Mouse (Mus musculus) stomach, postnatal 0 days (tissue): ENCODE results near the gene Upk3a. TPM values are rescaled to one million over a fixed set of nuclear protein-coding genes. Genes with fewer than 3 reads are reported as not detected.

ENCODE experiments used
- ATAC-seq: fragments of 200-750 bp; cut with Nextera tagmentation; 2 replicates; pipeline ENCODE4 v1.8.0; 2017; ENCODE audit not compliant: low FRiP score, low TSS enrichment
- DNase-seq: peaks from one replicate; pipeline ENCODE4 v3.0.0-alpha.2; 2016; ENCODE audit warnings: low spot score
- H3K27ac ChIP-seq: fragments of 300-500 bp; sonication (generic); replicated peaks from 2 replicates; pipeline ENCODE4 v1.5.1; 2014; ENCODE audit warnings: mild to moderate bottlenecking, control low read depth
- H3K27me3 ChIP-seq: fragments of 300-500 bp; sonication (generic); 2 replicates; pipeline ENCODE4 v1.6.1; 2014; ENCODE audit warnings: low read length; ENCODE audit not compliant: control insufficient read depth, insufficient read depth
- H3K36me3 ChIP-seq: fragments of 300-500 bp; sonication (generic); 2 replicates; pipeline ENCODE4 v1.6.1; 2014; ENCODE audit warnings: low read length, mixed read lengths; ENCODE audit not compliant: control insufficient read depth, insufficient read depth
- H3K4me1 ChIP-seq: fragments of 300-500 bp; sonication (generic); replicated peaks from 2 replicates; pipeline ENCODE4 v1.6.1; 2014; ENCODE audit warnings: antibody characterized with exemption; ENCODE audit not compliant: control insufficient read depth, insufficient read depth
- H3K4me2 ChIP-seq: fragments of 300-500 bp; sonication (generic); replicated peaks from 2 replicates; pipeline ENCODE4 v1.6.1; 2014; ENCODE audit warnings: low read depth, mild to moderate bottlenecking, control low read depth, moderate library complexity
- H3K4me3 ChIP-seq: fragments of 300-500 bp; sonication (generic); 2 replicates; pipeline ENCODE4 v1.5.1; 2014; ENCODE audit warnings: low read depth, low read length, control low read depth
- H3K9ac ChIP-seq: fragments of 300-500 bp; sonication (generic); 2 replicates; pipeline ENCODE4 v1.6.1; 2014; ENCODE audit warnings: mild to moderate bottlenecking, low read length, control low read depth, mixed read lengths
- H3K9me3 ChIP-seq: fragments of 300-500 bp; sonication (generic); 2 replicates; pipeline ENCODE4 v1.6.1; 2016; ENCODE audit warnings: low read length; ENCODE audit not compliant: control insufficient read depth
- CTCF ChIP-seq: IDR thresholded peaks from 2 replicates; pipeline ENCODE4 v1.5.1; 2016; ENCODE audit warnings: antibody characterized with exemption, low read depth, mild to moderate bottlenecking, moderate library complexity
- EP300 ChIP-seq: optimal IDR thresholded peaks from 2 replicates; pipeline ENCODE3; 2016; ENCODE audit warnings: antibody characterized with exemption
- WGBS: fragments of 180-500 bp; shearing (Covaris S2); extraction: QIAGEN DNeasy Blood & Tissue Kit; methylation state at CpG from one replicate; pipeline ENCODE4 v1.1.7; 2014; 5-methylcytosine and 5-hydroxymethylcytosine counted together
- polyA plus RNA-seq: library from polyadenylated mRNA; unstranded; fragments of >200 nt; fragmentation: Nextera tagmentation; extraction: Ambion mirVana; gene quantifications from 2 replicates; pipeline ENCODE4 v1.2.1, GENCODE M21; 2015

Gene Upk3a
- polyA plus RNA-seq, 1 experiment from 2014 or later, result 5.7 TPM

- peak within 1 kb of the TSS; percentile 92 for H3K9ac ChIP-seq
- H3K27ac ChIP-seq, result peak within 1 kb of the TSS; percentile 91
- H3K4me2 ChIP-seq, result peak within 1 kb of the TSS; percentile 93
- peak within 1 kb of the TSS; percentile 74 for H3K4me3 ChIP-seq
- H3K4me1 ChIP-seq, result no peaks in the 10 kb centered on the region; the same call in 1 of the 2 replicates
- WGBS, result 2% methylated on average over 47 of the region's 59 CpGs
- ATAC-seq (peak; percentile 93), DNase-seq (peak; percentile 97)
- H3K27me3 ChIP-seq, result no peaks in the 10 kb centered on the region
- no peaks in the 10 kb centered on the region for H3K36me3 ChIP-seq
- TF ChIP-seq CTCF (no peak), EP300 (no peak)
- H3K9me3 ChIP-seq, result no peaks in the 10 kb centered on the region
Measured at GRCm38 (mm10) chr15:84987874-84988825, 28.8 kb upstream of the Upk3a start, which contains the start of gene 5031439G07Rik. 5031439G07Rik (minus strand) TSS chr15:84988551.

GRCm38 (mm10) chr15:84989098-84989497 is 27.8 kb upstream of the Upk3a start:
- ATAC-seq (no peak), DNase-seq (no peak)
- WGBS, result 70% methylated on average over 3 of the region's 3 CpGs
- Histone ChIP-seq H3K9ac (no peak overlapping the region), H3K9me3 (no peaks in the 10 kb centered on the region), H3K27ac (peak overlapping the region; percentile 78; the same call in 1 of the 2 replicates), H3K27me3 (no peaks in the 10 kb centered on the region), H3K4me2 (no peak overlapping the region), H3K36me3 (no peaks in the 10 kb centered on the region), H3K4me1 (no peaks in the 10 kb centered on the region; the same call in 1 of the 2 replicates), H3K4me3 (no peak overlapping the region)
- no peak for TF ChIP-seq CTCF
- TF ChIP-seq EP300, result no peak

- no peaks in the 10 kb centered on the region for H3K36me3 ChIP-seq
- no peak overlapping the region for H3K4me2 ChIP-seq
- 74% methylated on average over 7 of the region's 7 CpGs for WGBS
- TF ChIP-seq EP300, result no peak
- TF ChIP-seq CTCF, result no peak
- no peak overlapping the region for H3K4me3 ChIP-seq
- no peaks in the 10 kb centered on the region for H3K27me3 ChIP-seq
- no peaks in the 10 kb centered on the region for H3K9me3 ChIP-seq
- ATAC-seq (no peak), DNase-seq (no peak)
- no peaks in the 10 kb centered on the region; the same call in 1 of the 2 replicates for H3K4me1 ChIP-seq
- no peak overlapping the region for H3K9ac ChIP-seq
- no peak overlapping the region for H3K27ac ChIP-seq
Measured at GRCm38 (mm10) chr15:84989771-84990170, 27.2 kb upstream of the Upk3a start.

- no peak for ATAC-seq
- no peaks in the 10 kb centered on the region for H3K4me1 ChIP-seq
- DNase-seq, result no peak
- peak overlapping the region; percentile 75 for H3K27ac ChIP-seq
- no peak overlapping the region; the same call in 1 of the 2 replicates for H3K9ac ChIP-seq
- H3K4me2 ChIP-seq, result no peak overlapping the region
- whole genome bisulfite sequencing, result 18% methylated on average over 6 of the region's 6 CpGs
- no peaks in the 10 kb centered on the region for H3K36me3 ChIP-seq
- H3K4me3 ChIP-seq, result no peak overlapping the region
- H3K27me3 ChIP-seq, result no peaks in the 10 kb centered on the region
- TF ChIP-seq CTCF (no peak), EP300 (no peak)
- no peaks in the 10 kb centered on the region for H3K9me3 ChIP-seq
Measured at GRCm38 (mm10) chr15:84994498-84994897, 22.4 kb upstream of the Upk3a start.

- ATAC-seq (no peak; the same call in 1 of the 2 replicates), DNase-seq (no peak)
- H3K27ac ChIP-seq, result peak overlapping the region; percentile 75
- no peak overlapping the region for H3K4me3 ChIP-seq
- H3K9me3 ChIP-seq, result no peaks in the 10 kb centered on the region
- no peaks in the 10 kb centered on the region for H3K27me3 ChIP-seq
- no peaks in the 10 kb centered on the region for H3K4me1 ChIP-seq
- no peak overlapping the region for H3K4me2 ChIP-seq
- TF ChIP-seq CTCF (no peak), EP300 (no peak)
- no peak overlapping the region; the same call in 1 of the 2 replicates for H3K9ac ChIP-seq
- H3K36me3 ChIP-seq, result no peaks in the 10 kb centered on the region
- WGBS, result 38% methylated on average over 6 of the region's 6 CpGs
Measured at GRCm38 (mm10) chr15:84995041-84995440, 21.9 kb upstream of the Upk3a start.

GRCm38 (mm10) chr15:84995967-84996366 is 21.0 kb upstream of the Upk3a start:
- no peak overlapping the region for H3K4me2 ChIP-seq
- DNase-seq (peak; percentile 77), ATAC-seq (peak; percentile 49; the same call in 1 of the 2 replicates)
- H3K27me3 ChIP-seq, result no peaks in the 10 kb centered on the region
- H3K4me1 ChIP-seq, result no peaks in the 10 kb centered on the region
- no peaks in the 10 kb centered on the region for H3K9me3 ChIP-seq
- H3K9ac ChIP-seq, result no peak overlapping the region
- no peak overlapping the region for H3K27ac ChIP-seq
- no peaks in the 10 kb centered on the region for H3K36me3 ChIP-seq
- no peak for TF ChIP-seq EP300
- TF ChIP-seq CTCF, result peak; percentile 83
- no peak overlapping the region for H3K4me3 ChIP-seq
- 0% methylated on average over 1 of the region's 1 CpGs for WGBS
